Mouse (Mus musculus): ENCODE measurements around the gene Pvr. TPM values are rescaled to one million over a fixed set of nuclear protein-coding genes. Genes with fewer than 3 reads are reported as not detected.
"Not testable (repeated sequence)": the region's sequence is repeated elsewhere in the genome, so short reads cannot be mapped to it uniquely, and the experiment has no call there.

The Pvr gene
- total RNA-seq, 1 experiment from 2014 or later: 31.6 TPM

DNA sequence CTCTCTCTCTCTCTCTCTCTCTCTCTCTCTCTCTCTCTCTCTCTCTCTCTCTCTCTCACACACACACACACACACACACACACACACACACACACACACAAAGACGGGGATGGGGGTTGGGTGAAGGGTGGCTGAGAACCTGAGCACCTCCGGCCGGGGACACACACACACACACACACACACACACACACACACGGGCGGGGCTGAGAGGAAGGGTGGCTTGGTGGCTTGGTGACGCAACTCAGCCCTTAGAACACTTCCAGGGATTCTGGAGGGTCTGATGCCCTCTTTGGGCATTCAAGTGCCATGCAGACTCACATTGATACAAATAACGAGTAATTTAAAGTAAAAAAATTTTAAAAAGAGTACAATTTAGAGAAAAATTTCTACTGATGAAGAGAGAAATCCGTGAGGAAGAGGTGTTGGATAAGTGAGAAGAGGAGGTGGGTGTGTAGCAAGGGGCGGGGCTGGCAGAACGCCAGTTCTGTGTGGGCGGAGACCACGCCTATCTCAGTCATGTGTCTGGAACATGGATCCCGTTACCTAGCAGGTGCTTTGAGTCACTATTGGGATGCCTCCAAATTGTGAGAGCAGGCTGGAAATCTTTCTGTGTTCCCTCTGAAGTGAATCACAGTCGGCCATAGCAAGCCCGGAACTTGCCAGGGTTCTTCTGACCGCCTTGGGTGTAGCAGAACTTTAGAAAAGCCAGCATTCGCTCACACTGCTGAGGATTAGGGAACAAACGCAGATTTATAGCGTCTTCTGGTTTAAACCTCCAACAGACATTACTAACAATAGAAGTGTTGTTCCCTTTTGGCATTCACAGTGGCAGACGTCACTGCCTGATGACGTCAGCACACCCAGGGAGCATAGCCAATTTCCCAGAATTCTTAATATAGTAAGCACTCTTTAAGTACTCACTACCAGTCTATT is 12.2 kb upstream of the Pvr start:
- DNase-seq: peak; percentile 63

- DNase-seq: no peak
Observed at GRCm38 (mm10) chr7:19932133-19932876, 11.3 kb upstream of the Pvr start.

DNA sequence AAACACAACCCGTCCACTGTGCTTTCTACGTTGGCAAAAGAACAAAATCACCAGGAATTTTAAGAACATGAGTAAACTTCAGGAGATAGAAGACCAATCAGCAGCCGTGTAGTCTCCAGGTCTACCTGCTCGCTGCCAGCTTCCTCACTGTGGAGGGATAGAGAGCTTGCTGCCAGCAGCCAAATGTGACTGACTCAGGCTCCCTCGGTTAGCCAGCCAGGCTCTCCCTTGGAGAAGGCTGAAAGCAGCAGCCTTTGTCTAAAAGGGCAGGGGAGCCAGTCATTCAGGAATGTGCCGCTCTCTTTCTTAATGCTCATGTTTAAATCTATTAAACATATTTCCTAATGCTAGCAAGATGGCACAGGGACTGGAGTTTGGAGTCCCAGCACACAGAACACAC is 9.5 kb upstream of the Pvr start:
- not testable (repeated sequence) for DNase-seq

GRCm38 (mm10) chr7:19928486-19928885 is 7.5 kb upstream of the Pvr start:
- no peak for DNase-seq

- no peak for DNase-seq
Observed at GRCm38 (mm10) chr7:19926849-19927480, 6.0 kb upstream of the Pvr start.

DNA sequence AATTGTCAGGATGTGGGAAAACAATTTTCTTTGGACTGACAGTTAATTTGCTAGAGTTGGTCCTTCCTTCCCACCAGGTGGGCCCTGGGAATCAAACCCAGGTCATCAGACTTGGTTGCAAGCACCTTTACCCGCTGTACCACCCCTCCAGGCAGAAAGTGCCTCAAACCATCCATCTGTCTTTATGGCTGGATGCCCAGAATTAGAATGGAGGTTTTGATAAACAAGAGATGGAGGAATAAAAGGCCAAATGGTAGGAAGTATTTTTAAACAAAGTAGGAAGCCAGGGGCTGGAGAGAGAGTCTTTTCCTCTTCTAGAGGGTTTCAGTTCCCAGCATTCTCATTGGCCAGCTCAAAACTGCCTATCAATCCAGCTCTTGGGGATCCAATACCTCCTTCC is 4.4 kb upstream of the Pvr start:
- no peak for DNase-seq

- DNase-seq: no peak
Observed at GRCm38 (mm10) chr7:19923797-19924196, 2.8 kb upstream of the Pvr start.

- no peak for DNase-seq
Observed at GRCm38 (mm10) chr7:19923354-19923753, 2.4 kb upstream of the Pvr start.

- DNase-seq: no peak
Observed at GRCm38 (mm10) chr7:19920166-19920505, 824 bp downstream of the Pvr start.

DNA sequence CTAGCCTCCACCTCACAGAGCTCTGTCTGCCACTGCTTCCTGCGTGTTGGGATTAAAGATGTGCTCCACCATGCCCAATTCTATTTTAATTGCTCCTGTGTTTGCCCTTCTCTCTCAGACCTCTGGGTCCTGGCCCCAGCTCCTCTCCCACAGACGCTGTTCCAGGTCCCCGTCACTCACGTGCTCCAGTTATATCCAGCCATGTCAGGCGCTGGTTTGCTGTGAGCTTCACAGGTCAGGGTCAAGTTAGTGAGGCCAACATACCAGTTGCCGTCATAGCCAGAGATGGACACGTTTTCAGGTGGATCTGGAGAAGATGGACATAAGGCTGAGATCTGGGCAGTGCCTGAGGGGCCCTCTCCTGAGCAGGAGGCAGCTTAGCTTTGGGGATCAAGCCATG is 6.4 kb downstream of the Pvr start:
- no peak for DNase-seq

DNA sequence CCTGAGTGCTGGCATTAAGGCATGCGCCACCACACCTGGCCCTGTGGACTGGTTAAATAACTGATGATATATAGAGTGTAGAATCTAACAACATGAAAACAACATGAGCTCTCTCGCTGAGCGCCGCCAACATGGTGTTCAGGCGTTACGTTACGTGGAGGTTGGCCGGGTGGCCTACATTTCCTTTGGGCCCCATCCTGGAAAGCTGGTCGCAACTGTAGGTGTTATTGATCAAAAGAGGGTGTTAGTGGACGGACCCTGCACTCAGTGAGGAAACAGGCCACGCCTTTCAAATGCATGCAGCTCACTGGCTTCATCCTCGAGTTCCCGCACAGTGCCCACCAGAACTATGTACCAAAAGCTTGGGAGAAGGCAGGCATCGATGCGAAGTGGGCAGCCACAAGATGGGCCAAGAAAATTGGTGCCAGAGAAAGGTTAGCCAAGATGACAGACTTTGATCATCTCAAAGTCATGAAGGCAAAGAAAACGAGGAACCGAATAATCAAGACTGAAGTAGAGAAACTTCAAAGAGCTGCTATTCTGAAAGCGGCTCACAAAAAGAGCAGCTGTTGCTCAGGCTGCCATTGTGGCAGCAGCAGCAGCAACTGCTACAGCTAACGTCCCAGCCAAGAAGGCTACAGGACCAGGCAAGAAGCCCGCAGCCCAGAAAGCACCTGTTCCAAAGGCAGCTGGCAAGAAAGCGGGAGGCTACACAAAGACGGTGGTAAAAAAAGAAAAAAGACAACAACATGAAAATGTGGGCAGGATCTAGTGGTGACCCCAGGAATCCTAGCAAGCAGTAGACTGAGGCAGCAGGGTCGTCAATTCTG is 9.1 kb downstream of the Pvr start:
- no peak for DNase-seq

GRCm38 (mm10) chr7:19911292-19911658 is 9.7 kb downstream of the Pvr start:
- DNase-seq: no peak

DNA sequence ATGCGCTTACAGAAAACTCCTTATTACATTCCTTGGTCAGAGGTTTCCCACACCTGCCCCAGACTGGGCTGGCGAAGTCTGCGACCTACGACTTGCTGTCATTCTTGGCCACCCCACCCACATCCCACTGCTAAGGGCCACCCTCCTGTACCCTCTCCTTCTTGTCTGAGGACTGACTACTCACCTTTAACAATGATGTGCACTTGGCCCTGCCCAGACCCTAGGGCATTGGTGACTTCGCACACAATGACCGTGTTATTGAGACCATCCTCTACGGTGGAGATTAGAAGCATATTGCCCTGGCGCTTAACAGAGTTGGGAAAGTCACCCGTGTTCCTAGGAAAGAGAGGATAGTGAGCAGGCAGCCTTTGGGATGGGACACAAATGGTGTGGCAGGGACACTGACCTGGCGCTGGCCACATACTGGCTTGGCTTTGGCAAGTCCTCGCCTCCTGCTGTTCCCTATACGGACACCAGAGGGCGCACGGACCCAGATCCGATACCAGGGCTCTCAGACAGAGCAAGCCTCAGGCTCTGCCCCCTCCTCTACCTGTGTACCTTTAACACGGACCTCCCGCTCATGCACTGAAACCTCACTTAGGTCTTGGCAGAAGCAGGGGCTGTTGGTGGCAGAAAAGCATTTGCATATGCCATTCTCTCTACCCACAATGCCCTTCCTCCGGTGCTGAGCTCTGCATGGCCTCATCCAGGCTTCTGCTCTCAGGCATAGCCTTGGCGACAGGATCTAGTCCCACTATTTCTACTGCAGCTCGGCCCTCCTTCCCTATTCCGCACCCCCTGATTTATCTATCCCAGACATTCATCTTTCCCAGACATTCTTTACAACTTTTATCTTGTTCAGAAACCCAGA is 10.3 kb downstream of the Pvr start:
- DNase-seq: peak; percentile 83

DNA sequence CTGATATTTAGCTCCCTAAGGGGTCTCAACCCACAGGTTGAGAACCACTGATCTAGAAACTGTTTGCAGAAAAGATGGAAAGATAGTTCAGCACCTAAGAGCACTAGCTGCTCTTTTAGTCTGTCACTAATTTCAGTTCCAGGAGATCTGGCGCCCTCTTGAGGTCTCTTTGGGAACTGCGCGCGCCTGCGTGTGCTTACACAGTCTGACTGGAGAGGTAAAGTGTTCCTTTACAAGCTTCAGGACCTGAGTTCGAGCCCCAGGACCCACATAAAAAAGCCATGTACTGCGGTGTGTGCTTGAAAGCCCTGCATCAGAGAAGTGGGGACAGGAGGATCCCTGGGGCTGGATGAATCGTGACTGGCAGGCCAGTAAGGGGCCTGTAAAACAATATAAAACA is 31.1 kb downstream of the Pvr start:
- DNase-seq: peak; percentile 59

- no peak for DNase-seq
Observed at GRCm38 (mm10) chr7:19887849-19888248, 33.1 kb downstream of the Pvr start, which contains the start of gene Ceacam19. Gene Ceacam19, minus strand, starts transcription at chr7:19887965.

DNA sequence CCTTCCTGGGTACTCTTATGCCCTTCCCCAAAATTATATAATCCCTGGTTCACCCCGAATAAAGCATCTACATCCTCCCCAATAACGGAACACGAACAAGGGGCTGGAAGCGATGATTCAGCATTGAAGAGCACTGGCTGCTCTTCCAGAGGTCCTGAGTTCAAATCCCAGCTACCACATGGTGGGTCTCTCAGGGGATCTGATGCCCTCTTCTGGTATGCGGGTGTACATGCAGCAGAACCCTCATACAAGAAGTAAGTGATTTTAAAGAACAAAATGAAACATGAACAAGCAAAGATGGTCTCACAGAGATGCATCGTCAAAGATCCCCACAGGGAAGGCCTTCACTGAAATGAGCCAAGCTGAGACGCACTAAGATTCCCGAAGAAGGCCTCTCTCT is 40.2 kb downstream of the Pvr start:
- no peak for DNase-seq

DNA sequence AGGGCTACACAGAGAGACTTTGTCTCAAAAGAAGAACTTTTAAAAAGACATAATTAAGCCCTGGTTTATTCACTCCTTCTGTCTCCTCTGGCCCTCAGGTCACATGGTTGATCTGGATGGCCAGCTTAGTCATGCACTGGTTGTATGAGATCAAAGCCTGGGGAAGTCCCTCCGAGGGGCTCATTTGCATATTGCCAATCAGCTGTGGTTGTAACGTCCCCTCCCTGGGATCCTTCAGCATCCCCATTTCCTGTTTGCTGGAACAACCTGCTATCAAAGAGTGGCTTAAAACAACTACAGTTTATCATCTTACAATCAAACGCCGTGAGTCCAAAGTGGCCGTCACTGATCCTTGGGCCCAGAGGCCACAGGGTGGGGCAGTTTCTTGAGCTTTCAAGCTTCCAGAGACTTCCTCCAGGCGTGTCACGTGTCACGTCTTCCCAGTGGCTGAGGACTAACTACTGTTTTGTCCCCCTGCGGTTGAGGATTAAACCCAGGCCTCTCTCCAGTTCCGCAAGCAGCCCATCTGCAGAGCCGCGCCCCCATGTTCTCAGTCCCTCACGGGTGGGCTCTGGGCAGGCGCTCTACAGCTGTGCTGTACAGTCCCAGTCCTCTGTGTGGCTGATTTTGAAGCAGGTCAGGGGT is 44.1 kb downstream of the Pvr start:
- DNase-seq: no peak

DNA sequence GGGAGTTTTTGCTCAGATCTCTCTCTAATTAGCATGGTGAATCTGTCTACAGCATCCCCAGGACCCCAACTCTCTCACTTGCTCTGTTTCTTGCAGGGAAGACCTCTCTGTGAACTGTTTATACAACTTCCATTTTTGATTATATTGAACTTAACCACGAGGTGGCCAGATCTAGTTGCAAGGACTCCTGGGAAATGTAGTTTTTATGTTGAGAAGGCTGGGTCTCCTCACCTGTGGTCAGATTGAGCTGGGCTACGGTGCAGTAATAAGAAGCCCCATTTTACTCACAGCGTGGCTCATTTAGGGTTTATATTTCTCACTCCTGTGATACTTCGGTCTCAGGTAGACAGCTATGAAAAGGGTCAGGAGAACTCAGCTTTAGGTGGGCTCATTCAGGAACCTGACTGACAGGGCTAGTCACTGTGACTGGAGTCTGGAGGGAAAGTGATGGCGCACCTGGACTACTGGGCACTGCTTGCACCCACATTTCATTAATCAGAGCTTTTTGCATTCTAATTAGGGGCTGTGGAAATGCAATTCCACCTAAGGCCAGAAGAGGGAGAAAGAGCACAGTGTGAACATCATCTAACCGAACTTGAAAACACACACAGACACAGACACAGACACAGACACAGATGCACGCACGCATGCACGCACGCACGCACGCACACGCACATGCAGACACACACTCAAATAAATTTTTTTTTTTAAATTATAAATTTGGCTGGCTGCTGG is 44.8 kb downstream of the Pvr start:
- no peak for DNase-seq

DNA sequence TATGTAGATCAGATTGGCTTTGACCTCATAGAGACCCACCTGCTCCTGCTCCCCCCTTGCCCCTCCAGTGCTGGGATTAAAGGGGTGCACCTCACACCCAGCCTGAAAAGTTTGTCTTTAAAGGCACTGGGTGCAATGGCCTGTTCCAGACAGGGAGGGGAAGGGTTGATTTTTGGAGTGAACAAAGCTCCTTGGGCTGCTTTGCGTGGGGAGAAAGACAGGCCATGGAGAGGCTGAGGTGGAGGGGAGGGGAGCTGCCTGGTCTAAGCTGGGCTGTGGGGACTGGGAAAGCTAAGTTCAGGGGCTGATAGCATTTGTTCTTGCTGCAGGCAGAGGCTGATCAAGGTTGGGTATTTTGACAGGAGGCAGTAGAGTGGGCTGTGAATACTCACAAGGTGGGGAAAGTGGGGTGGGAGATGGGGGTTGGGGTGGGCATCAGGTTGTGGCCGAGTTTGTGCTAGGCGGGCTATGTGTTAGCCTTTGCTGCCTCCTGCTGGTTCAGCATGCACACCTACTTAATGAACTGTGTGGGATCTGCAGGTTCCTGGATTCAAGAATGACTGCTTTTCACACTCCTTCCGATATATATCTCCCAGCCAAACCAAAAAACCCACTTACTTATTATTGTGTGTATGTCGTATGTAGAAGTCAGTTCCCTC is 48.9 kb downstream of the Pvr start:
- DNase-seq: peak; percentile 27
